Mouse (Mus musculus): Measurements from ENCODE around the gene Dab2ip.

- no peak for TF ChIP-seq CTCF (IDR thresholded peaks at IDR 0.05; ENCODE audit: control insufficient read depth, insufficient read depth, low read length)
- TF ChIP-seq POLR2A (IDR thresholded peaks at IDR 0.05; ENCODE audit: borderline replicate concordance, control insufficient read depth, low read depth, low read length): no peak
Measured at GRCm38 (mm10) chr2:35582341-35582941, 24.4 kb downstream of the Dab2ip start.
